Mouse (Mus musculus) spleen, adult 2 months (tissue): ENCODE measurements around the gene Rrad. TPM values are rescaled to one million over a fixed set of nuclear protein-coding genes. Genes with fewer than 3 reads are reported as not detected.
A peak's percentile ranks its signal among the peaks of the same experiment; 100 is the strongest.

Source experiments
- DNase-seq, 2 experiments: peaks; one replicate each; pipeline versions ENCODE4 v3.0.0 to v3.0.0-alpha.2; 2012 to 2021; ENCODE audit warnings: low spot score in 2 of 2, low read depth in 1 of 2
- H3K27ac ChIP-seq: fragments of 200-500 bp; 2 replicates; pipeline ENCODE4 v1.5.1; 2012; ENCODE audit warnings: low read length, inconsistent platforms; ENCODE audit not compliant: insufficient read depth
- H3K27me3 ChIP-seq: fragments of 200-500 bp; 2 replicates; pipeline ENCODE4 v1.6.1; 2012; ENCODE audit warnings: mild to moderate bottlenecking, moderate library complexity, low read length, inconsistent platforms; ENCODE audit not compliant: control insufficient read depth, insufficient read depth
- H3K36me3 ChIP-seq: fragments of 200-500 bp; 2 replicates; pipeline ENCODE4 v1.6.1; 2012; ENCODE audit warnings: mild to moderate bottlenecking, low read length, inconsistent platforms; ENCODE audit not compliant: control insufficient read depth, insufficient read depth
- H3K4me1 ChIP-seq: fragments of 200-500 bp; 2 replicates; pipeline ENCODE4 v1.6.1; 2011; ENCODE audit warnings: inconsistent platforms; ENCODE audit not compliant: control insufficient read depth, insufficient read depth, insufficient read length
- H3K4me3 ChIP-seq: fragments of 200-500 bp; 2 replicates; pipeline ENCODE4 v1.5.1; 2011; ENCODE audit warnings: mild to moderate bottlenecking, inconsistent platforms; ENCODE audit not compliant: insufficient read depth, insufficient read length; ENCODE audit errors: extremely low read depth
- CTCF ChIP-seq: fragments of 200-500 bp; IDR thresholded peaks from 2 replicates; pipeline ENCODE4 v1.5.1; 2011; ENCODE audit warnings: mild to moderate bottlenecking, inconsistent platforms; ENCODE audit not compliant: insufficient read depth, insufficient read length, insufficient replicate concordance; ENCODE audit errors: extremely low read depth
- POLR2A ChIP-seq: fragments of 200-500 bp; IDR thresholded peaks from 2 replicates; pipeline ENCODE4 v1.6.1; 2011; ENCODE audit warnings: low read depth, low read length, inconsistent platforms
- whole genome bisulfite sequencing: fragments of 180-500 bp; shearing (Covaris S2); methylation state at CpG from one replicate; pipeline ENCODE4 v1.1.7; 2018; 5-methylcytosine and 5-hydroxymethylcytosine counted together
- polyA plus RNA-seq: library from polyadenylated mRNA; depleted of rRNA; stranded (reverse); fragments of >200 nt; gene quantifications from 2 replicates; pipeline ENCODE4 v1.2.3, GENCODE M21; 2012; rRNA removed

Gene Rrad
- polyA plus RNA-seq, 1 experiment: 13.1 TPM

GRCm38 (mm10) chr8:104593536-104594325, 37.4 kb downstream of the Rrad start:
- H3K27ac ChIP-seq: no peak overlapping the region
- no peak overlapping the region for H3K4me3 ChIP-seq
- 95% methylated on average over 31 of the region's 31 CpGs for WGBS
- no peak for DNase-seq
- TF ChIP-seq CTCF: no peak
- TF ChIP-seq POLR2A: no peak
- no peaks in the 10 kb centered on the region for H3K27me3 ChIP-seq
- H3K4me1 ChIP-seq: peaks cover 2% of the 10 kb centered on the region; the same call in 1 of the 2 replicates
- H3K36me3 ChIP-seq: peaks cover 8% of the 10 kb centered on the region

GRCm38 (mm10) chr8:104592566-104592965, 38.6 kb downstream of the Rrad start:
- H3K27ac ChIP-seq: no peak overlapping the region
- DNase-seq: no peak
- peaks cover 2% of the 10 kb centered on the region; the same call in 1 of the 2 replicates for H3K4me1 ChIP-seq
- no peaks in the 10 kb centered on the region for H3K27me3 ChIP-seq
- peaks cover 8% of the 10 kb centered on the region for H3K36me3 ChIP-seq
- 89% methylated on average over 6 of the region's 6 CpGs for WGBS
- no peak overlapping the region for H3K4me3 ChIP-seq
- TF ChIP-seq POLR2A (no peak), CTCF (no peak)

GRCm38 (mm10) chr8:104591856-104592255, 39.3 kb downstream of the Rrad start:
- WGBS: 4% methylated on average over 9 of the region's 9 CpGs
- TF ChIP-seq CTCF (no peak), POLR2A (no peak)
- Histone ChIP-seq H3K27me3 (no peaks in the 10 kb centered on the region), H3K36me3 (peaks cover 8% of the 10 kb centered on the region), H3K4me1 (peaks cover 2% of the 10 kb centered on the region; the same call in 1 of the 2 replicates), H3K4me3 (peak overlapping the region; percentile 96), H3K27ac (peak overlapping the region; percentile 85; the same call in 1 of the 2 replicates)
- no peak for DNase-seq

GRCm38 (mm10) chr8:104591133-104591834, 39.8 kb downstream of the Rrad start, which contains the start of gene Pdp2:
Gene Pdp2 (plus strand): TSS chr8:104591451.
- Histone ChIP-seq H3K36me3 (peaks cover 8% of the 10 kb centered on the region), H3K27ac (peak within 1 kb of the TSS; percentile 85), H3K4me1 (peaks cover 2% of the 10 kb centered on the region; the same call in 1 of the 2 replicates), H3K27me3 (no peaks in the 10 kb centered on the region), H3K4me3 (peak within 1 kb of the TSS; percentile 96)
- no peak for TF ChIP-seq CTCF
- TF ChIP-seq POLR2A: peak; percentile 52
- peak; percentile 87 to 88 for DNase-seq
- WGBS: 1% methylated on average over 44 of the region's 44 CpGs

GRCm38 (mm10) chr8:104590284-104590683, 40.8 kb downstream of the Rrad start:
- 91% methylated on average over 3 of the region's 3 CpGs for WGBS
- H3K4me1 ChIP-seq: peaks cover 2% of the 10 kb centered on the region; the same call in 1 of the 2 replicates
- TF ChIP-seq POLR2A: no peak
- no peak for TF ChIP-seq CTCF
- peaks cover 8% of the 10 kb centered on the region for H3K36me3 ChIP-seq
- no peak for DNase-seq
- H3K27ac ChIP-seq: no peak overlapping the region
- no peak overlapping the region for H3K4me3 ChIP-seq
- H3K27me3 ChIP-seq: no peaks in the 10 kb centered on the region

GRCm38 (mm10) chr8:104584522-104584921, 46.6 kb downstream of the Rrad start:
- 69% methylated on average over 1 of the region's 1 CpGs for WGBS
- Histone ChIP-seq H3K4me3 (no peak overlapping the region), H3K27ac (no peak overlapping the region), H3K36me3 (no peaks in the 10 kb centered on the region), H3K4me1 (no peaks in the 10 kb centered on the region), H3K27me3 (no peaks in the 10 kb centered on the region)
- no peak for DNase-seq
- TF ChIP-seq CTCF: no peak
- TF ChIP-seq POLR2A: no peak

Other genes starting within 250 kb of the Rrad start
- 4.8 and 5.6 TPM in 2 replicates for gene Cmtm4, start 235.5 kb downstream of the Rrad start, polyA plus RNA-seq
- gene Dync1li2, start 188.3 kb downstream of the Rrad start, polyA plus RNA-seq: 8.4 and 8.6 TPM in 2 replicates
- gene Terb1, start 121.4 kb downstream of the Rrad start, polyA plus RNA-seq: 0.23 and 0.25 TPM in 2 replicates
- 4.1 and 6.6 TPM in 2 replicates for gene Nae1, start 96.7 kb downstream of the Rrad start, polyA plus RNA-seq
- 1.4 and 1.9 TPM in 2 replicates for gene Car7, start 96.6 kb downstream of the Rrad start, polyA plus RNA-seq
- 2.4 and 2.9 TPM in 2 replicates for gene Pdp2, start 39.9 kb downstream of the Rrad start, polyA plus RNA-seq
- 0.29 TPM in 1 of 2 replicates, not detected in the other for gene Cdh16, start 6.9 kb downstream of the Rrad start, polyA plus RNA-seq
- gene Ciao2b, start 10.6 kb upstream of the Rrad start, polyA plus RNA-seq: 35.7 and 37.5 TPM in 2 replicates
- gene Ces2a, start 102.7 kb upstream of the Rrad start, polyA plus RNA-seq: not detected in 2 replicates
- not detected in 2 replicates for gene Ces2b, start 200.2 kb upstream of the Rrad start, polyA plus RNA-seq
- gene Ces2c, start 215.7 kb upstream of the Rrad start, polyA plus RNA-seq: 0.33 and 0.84 TPM in 2 replicates